Mouse (Mus musculus) monocyte, adult 5-6 weeks (primary cell): ENCODE data around the gene Jmjd1c. TPM values are rescaled to one million over a fixed set of nuclear protein-coding genes. Genes with fewer than 3 reads are reported as not detected.

Source experiments
- ATAC-seq: fragments of 153-309, 156-312 bp; replicated peaks from 2 replicates; pipeline ENCODE4 v1.8.0; 2017; ENCODE audit warnings: mild to moderate bottlenecking; ENCODE audit not compliant: low TSS enrichment, insufficient number of reproducible peaks, severe bottlenecking, poor library complexity, low FRiP score
- total RNA-seq: library from RNA; stranded (forward); fragments of 200-1000, 200-491, 200-594 nt; gene quantifications from 3 replicates; pipeline ENCODE4 v1.2.3, GENCODE M21; 2017

The Jmjd1c gene
- total RNA-seq, 1 experiment from 2014 or later: 110 TPM

GRCm38 (mm10) chr10:67253115-67253514 is 157.2 kb downstream of the Jmjd1c start:
- ATAC-seq: no peak

- peak; percentile 52 for ATAC-seq
These were observed 168.9 kb downstream of the Jmjd1c start for GRCm38 (mm10) chr10:67264852-67265251.

GRCm38 (mm10) chr10:67275916-67276315 is 180.0 kb downstream of the Jmjd1c start:
- no peak for ATAC-seq

- no peak for ATAC-seq
These were observed 185.9 kb downstream of the Jmjd1c start for GRCm38 (mm10) chr10:67281852-67282251.

GRCm38 (mm10) chr10:67282531-67282930 is 186.6 kb downstream of the Jmjd1c start:
- ATAC-seq: no peak

- ATAC-seq: no peak
These were observed 187.6 kb downstream of the Jmjd1c start for GRCm38 (mm10) chr10:67283516-67283915.

GRCm38 (mm10) chr10:67284311-67284710 is 188.4 kb downstream of the Jmjd1c start:
- ATAC-seq: no peak

GRCm38 (mm10) chr10:67284761-67285175 is 188.8 kb downstream of the Jmjd1c start:
- peak; percentile 6; the same call in 1 of the 2 replicates for ATAC-seq

- ATAC-seq: peak; percentile 92
These were observed 189.4 kb downstream of the Jmjd1c start, which contains the start of gene Nrbf2 for GRCm38 (mm10) chr10:67285176-67285814. Gene Nrbf2 (minus strand): TSS chr10:67285305.

GRCm38 (mm10) chr10:67287877-67288276 is 192.0 kb downstream of the Jmjd1c start:
- ATAC-seq: no peak

GRCm38 (mm10) chr10:67290622-67291021 is 194.7 kb downstream of the Jmjd1c start:
- peak; percentile 57 for ATAC-seq

- peak; percentile 50 for ATAC-seq
These were observed 195.2 kb downstream of the Jmjd1c start for GRCm38 (mm10) chr10:67291087-67291486.

- no peak for ATAC-seq
These were observed 199.4 kb downstream of the Jmjd1c start for GRCm38 (mm10) chr10:67295331-67295730.

GRCm38 (mm10) chr10:67295938-67296466 is 200.1 kb downstream of the Jmjd1c start:
- ATAC-seq: no peak

- ATAC-seq: no peak
These were observed 200.7 kb downstream of the Jmjd1c start for GRCm38 (mm10) chr10:67296482-67297152.

- ATAC-seq: no peak
These were observed 201.4 kb downstream of the Jmjd1c start for GRCm38 (mm10) chr10:67297175-67297855.

GRCm38 (mm10) chr10:67298856-67299255 is 202.9 kb downstream of the Jmjd1c start:
- ATAC-seq: no peak

- ATAC-seq: no peak
These were observed 203.4 kb downstream of the Jmjd1c start for GRCm38 (mm10) chr10:67299285-67299684.

- no peak for ATAC-seq
These were observed 205.1 kb downstream of the Jmjd1c start for GRCm38 (mm10) chr10:67301046-67301445.
